Mouse (Mus musculus): ENCODE measurements around the gene Smarcc1. TPM values are rescaled to one million over a fixed set of nuclear protein-coding genes. Genes with fewer than 3 reads are reported as not detected.

The Smarcc1 gene
- total RNA-seq, 2 experiments from 2014 or later, result 65.2 to 65.5 TPM

DNA sequence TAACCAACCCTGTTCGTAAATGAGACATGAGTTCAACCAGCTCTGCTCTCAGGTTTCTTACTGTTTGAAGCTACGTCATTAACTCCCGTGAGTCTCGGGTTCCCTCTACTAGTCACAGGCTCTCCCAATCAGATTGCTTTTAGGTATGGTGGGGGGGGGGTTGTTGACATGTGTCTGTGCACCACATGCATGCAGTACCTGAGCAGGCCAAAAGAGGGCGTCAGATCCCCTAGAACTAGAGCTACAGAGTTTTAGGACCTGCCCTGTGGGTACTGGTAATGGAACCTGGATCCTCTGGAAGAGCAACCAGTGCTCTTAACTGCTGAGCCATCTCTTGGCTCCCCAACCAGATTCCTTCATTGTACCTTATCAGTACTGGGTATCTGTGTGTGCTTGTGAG is 158.4 kb downstream of the Smarcc1 start:
- DNase-seq (ENCODE audit: low spot score in 2 of 2), result no peak

DNA sequence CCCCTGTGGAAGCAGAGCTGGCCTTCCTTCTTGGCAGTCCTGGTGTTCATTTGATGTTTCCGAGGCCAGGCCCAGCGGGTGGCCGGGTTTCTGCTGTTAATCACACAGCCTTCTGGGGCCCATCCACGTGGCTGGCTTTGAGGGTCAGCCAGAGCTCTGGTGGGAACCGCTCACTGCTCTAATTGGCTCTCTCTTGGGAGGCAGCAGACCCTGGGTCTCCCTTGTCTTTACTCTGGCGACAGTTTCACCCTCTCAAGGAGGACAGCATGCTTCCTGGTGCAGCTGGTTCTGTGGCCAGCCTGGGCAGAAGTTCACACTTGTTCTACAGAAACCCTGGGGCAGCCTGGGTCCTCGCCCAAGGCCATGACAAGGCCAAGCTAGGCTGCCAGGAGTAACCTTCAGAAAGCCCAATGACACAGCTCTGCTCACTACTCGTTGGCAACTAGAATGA is 159.9 kb downstream of the Smarcc1 start:
- DNase-seq (ENCODE audit: low spot score in 2 of 2), result peak; percentile 64 to 84

DNA sequence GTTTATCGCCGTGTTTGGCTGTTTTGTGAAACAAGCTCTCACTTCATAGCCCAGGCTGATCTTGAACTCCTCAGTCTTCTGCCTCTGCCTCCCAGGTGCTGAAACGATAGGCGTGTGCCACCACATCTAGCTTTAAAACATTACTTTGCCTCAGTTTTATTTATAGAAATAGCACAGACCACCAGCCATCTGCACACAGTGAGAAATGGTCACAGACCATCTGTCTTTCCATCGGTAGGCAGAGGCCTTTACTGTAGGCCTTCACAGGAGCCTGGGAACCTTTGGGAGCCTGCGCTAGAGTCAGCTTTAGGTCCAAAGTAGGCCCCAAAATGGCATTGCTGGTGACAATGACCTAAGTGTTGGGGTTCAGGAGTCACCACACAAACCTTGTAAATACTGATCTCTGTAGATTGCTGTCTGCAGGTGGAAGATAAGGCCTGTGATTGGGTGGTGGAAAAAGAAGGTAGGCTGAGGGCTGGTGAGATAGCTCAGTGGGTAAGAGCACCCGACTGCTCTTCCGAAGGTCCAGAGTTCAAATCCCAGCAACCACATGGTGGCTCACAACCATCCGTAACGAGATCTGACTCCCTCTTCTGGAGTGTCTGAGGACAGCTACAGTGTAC is 166.7 kb downstream of the Smarcc1 start:
- no peak for DNase-seq (ENCODE audit: low spot score in 2 of 2)

DNA sequence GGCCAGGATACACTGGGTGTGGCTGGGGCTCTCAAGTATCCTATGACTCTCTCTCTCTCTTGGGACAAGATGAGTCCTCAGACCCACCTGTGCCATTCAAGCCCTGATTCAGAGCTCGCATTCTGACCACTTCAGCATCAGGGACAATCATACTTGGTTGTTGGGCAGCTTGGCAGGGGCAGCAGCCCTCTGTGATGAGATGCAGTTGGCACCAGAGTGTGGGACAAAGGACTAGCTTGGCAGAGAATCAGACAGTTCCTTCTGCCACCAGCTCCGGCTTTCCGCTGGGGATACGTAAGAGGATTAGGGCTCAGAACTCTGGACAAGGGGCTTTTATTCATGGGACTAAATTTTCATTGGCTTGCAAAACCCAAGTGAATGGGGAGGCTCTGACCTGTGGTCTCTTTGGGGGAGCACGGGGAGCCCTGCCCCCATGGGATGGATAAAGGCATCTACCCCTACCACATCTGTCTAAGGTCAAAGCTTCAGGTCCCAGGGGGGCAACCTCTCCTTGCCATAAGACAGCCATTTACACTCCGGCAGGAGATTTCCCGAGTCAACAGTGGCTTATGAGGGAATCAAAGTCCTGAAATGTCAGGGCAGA is 169.9 kb downstream of the Smarcc1 start:
- peak; percentile 55 to 89 for DNase-seq (ENCODE audit: low spot score in 2 of 2)

Small RNAs within 50 kb of the gene (microRNA-seq; reads per million reads assigned to microRNA genes)
- 73.9 to 76.0 reads per million in 2 experiments for gene Mir6236

Other genes starting within 250 kb of the Smarcc1 start
- 1 to 10 TPM; 5.1 to 6.5 TPM for gene Cdc25a, start 242.1 kb upstream of the Smarcc1 start, total RNA-seq (2021)
- gene Map4, start 186.2 kb upstream of the Smarcc1 start, total RNA-seq (2021), result 100 to 1,000 TPM; 625 to 628 TPM
- gene Dhx30, start 122 bp downstream of the Smarcc1 start, total RNA-seq (2021), result 100 to 1,000 TPM; 129 to 150 TPM
- 100 to 1,000 TPM; 296 to 306 TPM for gene Cspg5, start 126.1 kb downstream of the Smarcc1 start, total RNA-seq (2021)
- gene Elp6, start 187.5 kb downstream of the Smarcc1 start, total RNA-seq (2021), result 10 to 100 TPM; 11.0 to 12.3 TPM
- gene Scap, start 215.6 kb downstream of the Smarcc1 start, total RNA-seq (2021), result 10 to 100 TPM; 91.7 to 93.1 TPM